Mouse (Mus musculus): ENCODE measurements at regions not wholly inside any gene's neighbourhood (a gene's known extent, or its start where the extent isn't known, plus 50 kb on each side); places are given as distances from the start of the nearest gene placed in this dataset.
"Not testable (repeated sequence)": the region's sequence is repeated elsewhere in the genome, so short reads cannot be mapped to it uniquely, and the experiment has no call there.

GRCm38 (mm10) chr9:11317221-11317620 is 412.6 kb upstream of the Cntn5 start:
- H3K4me1 ChIP-seq: no peaks in the 10 kb centered on the region
- no peaks in the 10 kb centered on the region for H3K27me3 ChIP-seq (ENCODE audit: low read depth, poor library complexity, severe bottlenecking)
- H3K36me3 ChIP-seq: no peaks in the 10 kb centered on the region
- H3K9me3 ChIP-seq (replicated peaks): no peaks in the 10 kb centered on the region
- 98% methylated on average over 1 of the region's 1 CpGs for WGBS
- no peak for DNase-seq (ENCODE audit: low spot score)
- no peak overlapping the region for H3K27ac ChIP-seq
- no peak overlapping the region for H3K4me3 ChIP-seq

- H3K4me1 ChIP-seq; H3K36me3 ChIP-seq; DNase-seq (ENCODE audit: low spot score); H3K4me3 ChIP-seq; H3K27ac ChIP-seq; H3K9me3 ChIP-seq (replicated peaks); H3K27me3 ChIP-seq (ENCODE audit: low read depth, poor library complexity, severe bottlenecking): not testable (repeated sequence)
- 97% methylated on average over 17 of the region's 17 CpGs for WGBS
These were observed 392.5 kb upstream of the Cntn5 start for GRCm38 (mm10) chr9:11297116-11297515.

- Histone ChIP-seq H3K27ac (no peak overlapping the region), H3K4me1 (no peaks in the 10 kb centered on the region), H3K27me3 (ENCODE audit: low read depth, poor library complexity, severe bottlenecking) (no peaks in the 10 kb centered on the region), H3K36me3 (no peaks in the 10 kb centered on the region), H3K9me3 (replicated peaks) (no peaks in the 10 kb centered on the region), H3K4me3 (no peak overlapping the region)
- WGBS: 88% methylated on average over 4 of the region's 4 CpGs
- DNase-seq (ENCODE audit: low spot score): no peak
These were observed 380.6 kb upstream of the Cntn5 start for GRCm38 (mm10) chr9:11285135-11285534.

- 87% methylated on average over 1 of the region's 1 CpGs for WGBS
- no peak overlapping the region for H3K27ac ChIP-seq
- no peaks in the 10 kb centered on the region for H3K9me3 ChIP-seq (replicated peaks)
- no peak overlapping the region for H3K4me3 ChIP-seq
- H3K27me3 ChIP-seq (ENCODE audit: low read depth, poor library complexity, severe bottlenecking): no peaks in the 10 kb centered on the region
- DNase-seq (ENCODE audit: low spot score): no peak
- no peaks in the 10 kb centered on the region for H3K36me3 ChIP-seq
- H3K4me1 ChIP-seq: no peaks in the 10 kb centered on the region
These were observed 380.0 kb upstream of the Cntn5 start for GRCm38 (mm10) chr9:11284549-11284948.

GRCm38 (mm10) chr9:11279409-11280127 is 375.0 kb upstream of the Cntn5 start:
- Histone ChIP-seq H3K4me3 (no peak overlapping the region), H3K27me3 (ENCODE audit: low read depth, poor library complexity, severe bottlenecking) (no peaks in the 10 kb centered on the region), H3K27ac (no peak overlapping the region), H3K9me3 (replicated peaks) (no peaks in the 10 kb centered on the region), H3K36me3 (no peaks in the 10 kb centered on the region), H3K4me1 (no peaks in the 10 kb centered on the region)
- no peak for DNase-seq (ENCODE audit: low spot score)
- WGBS: 92% methylated on average over 5 of the region's 5 CpGs

GRCm38 (mm10) chr9:11277810-11278209 is 373.2 kb upstream of the Cntn5 start:
- DNase-seq (ENCODE audit: low spot score): no peak
- WGBS: 92% methylated on average over 22 of the region's 22 CpGs
- H3K9me3 ChIP-seq (replicated peaks): no peaks in the 10 kb centered on the region
- no peak overlapping the region for H3K27ac ChIP-seq
- H3K4me1 ChIP-seq: no peaks in the 10 kb centered on the region
- H3K36me3 ChIP-seq: no peaks in the 10 kb centered on the region
- H3K27me3 ChIP-seq (ENCODE audit: low read depth, poor library complexity, severe bottlenecking): no peaks in the 10 kb centered on the region
- H3K4me3 ChIP-seq: no peak overlapping the region

- no peaks in the 10 kb centered on the region for H3K4me1 ChIP-seq
- 88% methylated on average over 4 of the region's 4 CpGs for WGBS
- H3K4me3 ChIP-seq: no peak overlapping the region
- H3K36me3 ChIP-seq: no peaks in the 10 kb centered on the region
- no peaks in the 10 kb centered on the region for H3K27me3 ChIP-seq (ENCODE audit: low read depth, poor library complexity, severe bottlenecking)
- no peak for DNase-seq (ENCODE audit: low spot score)
- H3K27ac ChIP-seq: no peak overlapping the region
- no peaks in the 10 kb centered on the region for H3K9me3 ChIP-seq (replicated peaks)
These were observed 372.4 kb upstream of the Cntn5 start for GRCm38 (mm10) chr9:11276966-11277365.

- Histone ChIP-seq H3K27ac (no peak overlapping the region), H3K36me3 (no peaks in the 10 kb centered on the region), H3K4me3 (no peak overlapping the region), H3K4me1 (no peaks in the 10 kb centered on the region), H3K9me3 (replicated peaks) (no peaks in the 10 kb centered on the region), H3K27me3 (ENCODE audit: low read depth, poor library complexity, severe bottlenecking) (no peaks in the 10 kb centered on the region)
- DNase-seq (ENCODE audit: low spot score): no peak
- WGBS: 88% methylated on average over 1 of the region's 1 CpGs
These were observed 352.3 kb upstream of the Cntn5 start for GRCm38 (mm10) chr9:11256848-11257247.

GRCm38 (mm10) chr9:11206829-11207228 is 302.3 kb upstream of the Cntn5 start:
- Histone ChIP-seq H3K9me3 (replicated peaks) (no peaks in the 10 kb centered on the region), H3K27ac (no peak overlapping the region), H3K36me3 (no peaks in the 10 kb centered on the region), H3K4me3 (no peak overlapping the region), H3K27me3 (ENCODE audit: low read depth, poor library complexity, severe bottlenecking) (no peaks in the 10 kb centered on the region), H3K4me1 (no peaks in the 10 kb centered on the region)
- WGBS: 90% methylated on average over 6 of the region's 6 CpGs
- DNase-seq (ENCODE audit: low spot score): no peak

GRCm38 (mm10) chr9:11206267-11206666 is 301.7 kb upstream of the Cntn5 start:
- Histone ChIP-seq H3K4me1 (no peaks in the 10 kb centered on the region), H3K27ac (no peak overlapping the region), H3K27me3 (ENCODE audit: low read depth, poor library complexity, severe bottlenecking) (no peaks in the 10 kb centered on the region), H3K4me3 (no peak overlapping the region), H3K9me3 (replicated peaks) (no peaks in the 10 kb centered on the region), H3K36me3 (no peaks in the 10 kb centered on the region)
- DNase-seq (ENCODE audit: low spot score): no peak

- Histone ChIP-seq H3K4me1 (no peaks in the 10 kb centered on the region), H3K4me3 (no peak overlapping the region), H3K36me3 (no peaks in the 10 kb centered on the region), H3K27me3 (ENCODE audit: low read depth, poor library complexity, severe bottlenecking) (no peaks in the 10 kb centered on the region), H3K27ac (no peak overlapping the region), H3K9me3 (replicated peaks) (no peaks in the 10 kb centered on the region)
- 91% methylated on average over 2 of the region's 2 CpGs for WGBS
- DNase-seq (ENCODE audit: low spot score): no peak
These were observed 287.6 kb upstream of the Cntn5 start for GRCm38 (mm10) chr9:11192183-11192582.

GRCm38 (mm10) chr9:11145799-11146198 is 241.2 kb upstream of the Cntn5 start:
- H3K9me3 ChIP-seq (replicated peaks): no peaks in the 10 kb centered on the region
- no peak overlapping the region for H3K27ac ChIP-seq
- no peak for DNase-seq (ENCODE audit: low spot score)
- H3K36me3 ChIP-seq: no peaks in the 10 kb centered on the region
- 100% methylated on average over 1 of the region's 1 CpGs for WGBS
- H3K4me3 ChIP-seq: no peak overlapping the region
- no peaks in the 10 kb centered on the region for H3K4me1 ChIP-seq
- H3K27me3 ChIP-seq (ENCODE audit: low read depth, poor library complexity, severe bottlenecking): no peaks in the 10 kb centered on the region

- no peak overlapping the region for H3K27ac ChIP-seq
- no peak overlapping the region for H3K4me3 ChIP-seq
- H3K9me3 ChIP-seq (replicated peaks): no peaks in the 10 kb centered on the region
- H3K36me3 ChIP-seq: no peaks in the 10 kb centered on the region
- WGBS: 82% methylated on average over 5 of the region's 5 CpGs
- no peaks in the 10 kb centered on the region for H3K27me3 ChIP-seq (ENCODE audit: low read depth, poor library complexity, severe bottlenecking)
- no peaks in the 10 kb centered on the region for H3K4me1 ChIP-seq
- no peak for DNase-seq (ENCODE audit: low spot score)
These were observed 222.3 kb upstream of the Cntn5 start for GRCm38 (mm10) chr9:11126833-11127232.

- Histone ChIP-seq H3K27ac (no peak overlapping the region), H3K4me3 (no peak overlapping the region), H3K27me3 (ENCODE audit: low read depth, poor library complexity, severe bottlenecking) (no peaks in the 10 kb centered on the region), H3K9me3 (replicated peaks) (no peaks in the 10 kb centered on the region), H3K36me3 (no peaks in the 10 kb centered on the region), H3K4me1 (no peaks in the 10 kb centered on the region)
- DNase-seq (ENCODE audit: low spot score): no peak
These were observed 214.6 kb upstream of the Cntn5 start for GRCm38 (mm10) chr9:11119153-11119552.

All from limb, embryonic 10.5 days (tissue).